Mouse (Mus musculus): ENCODE data around the gene Xylb.

- TF ChIP-seq EP300 (IDR thresholded peaks at IDR 0.05; ENCODE audit: insufficient read depth, low read depth, low read length): no peak
- no peak for TF ChIP-seq CTCF (IDR thresholded peaks at IDR 0.05; ENCODE audit: low read depth, low read length)
- no peak for TF ChIP-seq POLR2A (IDR thresholded peaks at IDR 0.05; ENCODE audit: insufficient read depth, low read length)
Observed at GRCm38 (mm10) chr9:119334324-119334723, 22.9 kb upstream of the Xylb start.
